Mouse (Mus musculus) testis, adult 2 months (tissue): ENCODE data around the gene Yeats2.

Experiments used
- CTCF ChIP-seq: fragments of 200-500 bp; IDR thresholded peaks from 2 replicates; pipeline ENCODE4 v1.5.1; 2012; ENCODE audit warnings: low read depth, mild to moderate bottlenecking, inconsistent platforms, low read length, moderate library complexity; ENCODE audit not compliant: control insufficient read depth, insufficient read depth, insufficient replicate concordance
- POLR2A ChIP-seq: fragments of 200-500 bp; IDR thresholded peaks from 2 replicates; pipeline ENCODE4 v1.6.1; 2012; ENCODE audit warnings: low read depth, mild to moderate bottlenecking, inconsistent platforms, low read length, moderate library complexity; ENCODE audit not compliant: control insufficient read depth

- TF ChIP-seq POLR2A (no peak), CTCF (no peak)
Measured at GRCm38 (mm10) chr16:20279395-20279794, 138.5 kb downstream of the Yeats2 start.
